In the genomic region with DNA sequence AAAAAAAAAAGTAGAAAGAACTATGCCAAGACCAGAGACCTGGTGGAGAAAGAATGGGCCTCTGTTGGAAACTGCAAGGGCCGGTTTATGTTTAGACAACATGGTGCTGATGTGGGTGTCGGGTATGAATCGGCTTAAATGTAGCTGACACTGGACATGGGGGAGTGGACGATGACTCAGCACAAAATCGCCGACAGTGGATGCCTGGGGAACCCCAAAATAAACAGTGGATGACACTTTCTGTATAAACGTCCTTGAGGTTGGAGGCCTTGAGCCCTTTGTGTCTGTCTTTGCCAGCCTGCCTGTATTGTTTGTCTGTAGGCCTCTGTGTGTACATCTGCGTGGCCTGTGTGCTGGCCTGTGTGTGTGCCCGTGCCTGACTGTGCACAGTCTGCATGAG, we compare ENCODE assay signal across 2 mouse cellular contexts.
TF ChIP-seq lines count a peak whose summit lies in the region.

No protein-coding gene starts in this region.

TF ChIP-seq in CH12.LX, 34 proteins besides CTCF, POLR2A, EP300 and RAD21 (continued from another document):
- TF ChIP-seq JUN (IDR thresholded peaks at IDR 0.05; ENCODE audit: insufficient read depth, low read depth, low read length) (no peak), USF2 (conservative IDR thresholded peaks at IDR 0.05; ENCODE audit: low read depth, low read length) (no peak), MAFK (IDR thresholded peaks at IDR 0.05; ENCODE audit: insufficient replicate concordance, low read length) (peak; percentile 71; the same call in 1 of the 2 replicates)

TF ChIP-seq in ES-E14, 5 proteins besides CTCF, POLR2A, EP300 and RAD21 (continued from another document):
- no peak for TF ChIP-seq ZC3H11A (IDR thresholded peaks at IDR 0.05; ENCODE audit: borderline replicate concordance, low read depth, low read length)
TF ChIP-seq in ES-E14: peak in this region for 1.
